Mouse (Mus musculus) right cerebral cortex, adult 2 months (tissue): Measurements from ENCODE around the gene Pde6g.
"Not testable (repeated sequence)": the region's sequence is repeated elsewhere in the genome, so short reads cannot be mapped to it uniquely, and the experiment has no call there.

Source experiments
- DNase-seq, 2 experiments: peaks; one replicate each; pipeline ENCODE4 v3.0.0; 2021 to 2022; ENCODE audit warnings: low spot score in 2 of 2

Gene Pde6g

DNA sequence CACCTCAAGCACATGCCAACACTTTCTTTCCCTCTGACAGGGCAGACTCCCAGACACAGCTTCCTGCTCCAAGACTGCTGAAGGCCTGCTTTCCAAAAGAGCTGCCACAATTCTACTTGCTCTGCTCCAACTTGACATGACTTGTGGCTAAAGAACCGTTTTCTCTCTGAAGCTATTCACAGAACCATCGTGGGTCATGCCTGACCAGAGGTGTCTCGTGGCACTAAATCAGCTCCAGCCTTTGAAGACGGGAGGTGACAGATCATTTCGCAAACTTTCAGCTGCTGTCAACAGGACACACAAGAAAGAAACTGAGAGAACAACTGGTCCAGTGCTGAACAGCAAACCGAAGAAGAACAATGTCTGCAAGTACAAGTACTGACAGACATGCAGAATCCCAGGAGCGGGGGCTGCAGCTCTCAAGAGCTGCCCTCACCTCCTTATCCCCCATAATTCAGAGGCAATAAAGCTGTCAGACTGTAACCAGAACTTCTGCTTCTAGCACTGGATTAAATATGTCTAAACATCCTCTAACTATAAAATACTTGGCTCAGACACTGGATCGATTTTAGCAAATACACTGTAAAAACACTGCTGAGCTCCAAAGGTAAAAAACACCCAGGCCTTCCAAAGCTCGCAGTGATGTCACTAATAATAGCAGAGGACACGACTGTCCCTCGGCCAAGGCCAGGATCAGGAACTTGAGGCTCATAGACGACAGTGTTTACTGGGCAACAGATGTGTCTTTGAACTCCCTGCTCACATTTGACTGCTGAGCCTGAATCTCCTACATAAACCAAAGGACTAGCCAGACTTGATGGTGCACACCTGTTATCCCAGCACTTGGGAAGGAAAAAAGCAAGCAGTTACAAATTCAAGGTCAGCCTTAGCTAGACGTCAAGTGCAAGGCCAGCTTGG lies 30.4 kb downstream of the Pde6g start:
- no peak for DNase-seq

DNA sequence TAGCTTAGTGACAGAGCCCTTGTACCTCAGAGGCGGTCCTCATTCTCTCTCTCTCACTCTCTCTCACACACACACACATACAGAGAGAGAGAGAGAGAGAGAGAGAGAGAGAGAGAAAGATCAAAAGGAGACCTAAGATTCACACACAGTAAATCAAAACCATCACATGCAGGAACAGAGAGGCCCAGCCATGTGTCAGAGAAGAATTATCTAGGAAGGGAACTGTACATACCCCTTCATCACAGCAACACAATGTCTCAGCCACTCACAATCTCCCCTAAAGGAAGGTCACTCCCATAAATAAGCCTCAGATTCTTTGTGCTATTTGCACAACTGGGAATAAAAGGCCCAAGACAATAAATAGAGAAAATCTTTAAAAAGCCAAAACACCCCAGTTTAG lies 34.7 kb downstream of the Pde6g start:
- no peak for DNase-seq

DNA sequence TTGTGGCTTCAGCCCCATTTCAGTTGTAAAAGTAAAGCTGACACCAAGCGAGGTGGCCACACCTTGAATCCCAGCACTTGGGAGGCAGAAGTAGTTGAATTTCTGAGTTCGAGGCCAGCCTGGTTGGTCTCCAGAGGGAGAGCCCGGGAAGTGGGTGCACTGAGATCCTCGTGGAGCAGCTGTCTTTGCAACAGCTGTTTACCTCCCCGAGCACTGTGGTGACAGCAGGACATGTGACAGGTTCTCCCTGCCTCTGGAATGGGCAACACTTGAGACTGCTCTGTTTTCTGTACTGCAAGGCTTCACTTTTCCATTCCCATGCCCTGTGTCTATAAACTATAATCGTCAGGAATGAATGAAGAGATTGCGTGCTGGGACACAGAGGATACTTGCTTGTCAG lies 35.4 kb downstream of the Pde6g start:
- no peak for DNase-seq

DNA sequence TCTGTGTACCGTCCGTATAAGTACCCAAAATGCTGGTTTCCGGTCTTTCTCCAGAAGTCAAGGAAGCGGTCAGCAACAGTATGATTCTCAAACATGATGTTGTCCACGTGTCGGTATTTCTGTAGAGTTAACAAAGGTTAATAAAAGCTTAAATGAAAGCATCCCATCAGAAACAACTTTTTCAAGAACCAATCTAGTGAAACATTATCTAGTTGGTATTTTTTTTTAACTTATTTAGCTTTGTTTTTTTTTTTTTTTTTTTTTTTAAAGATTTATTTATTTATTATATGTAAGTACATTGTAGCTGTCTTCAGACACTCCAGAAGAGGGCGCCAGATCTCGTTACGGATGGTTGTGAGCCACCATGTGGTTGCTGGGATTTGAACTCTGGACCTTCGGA lies 39.7 kb downstream of the Pde6g start:
- not testable (repeated sequence) for DNase-seq

DNA sequence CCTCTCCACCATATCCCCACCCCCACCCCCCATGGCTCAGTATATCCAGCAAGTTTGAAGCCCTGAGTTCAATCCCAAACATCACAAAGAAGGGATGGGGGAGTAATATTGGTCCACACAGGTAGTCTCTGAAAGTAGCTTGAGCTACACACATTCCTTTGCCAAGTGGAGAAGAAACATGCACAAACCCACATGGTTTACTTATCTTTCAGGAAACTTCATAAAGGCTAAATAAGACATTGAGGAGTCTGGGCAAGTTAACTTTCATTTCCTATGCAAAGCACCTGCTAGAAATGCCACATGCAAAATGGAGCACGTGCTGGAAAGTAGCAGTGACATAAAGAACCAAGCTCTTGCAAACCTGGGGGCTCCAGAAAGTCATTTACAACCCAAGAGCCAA lies 46.9 kb downstream of the Pde6g start:
- no peak for DNase-seq

DNA sequence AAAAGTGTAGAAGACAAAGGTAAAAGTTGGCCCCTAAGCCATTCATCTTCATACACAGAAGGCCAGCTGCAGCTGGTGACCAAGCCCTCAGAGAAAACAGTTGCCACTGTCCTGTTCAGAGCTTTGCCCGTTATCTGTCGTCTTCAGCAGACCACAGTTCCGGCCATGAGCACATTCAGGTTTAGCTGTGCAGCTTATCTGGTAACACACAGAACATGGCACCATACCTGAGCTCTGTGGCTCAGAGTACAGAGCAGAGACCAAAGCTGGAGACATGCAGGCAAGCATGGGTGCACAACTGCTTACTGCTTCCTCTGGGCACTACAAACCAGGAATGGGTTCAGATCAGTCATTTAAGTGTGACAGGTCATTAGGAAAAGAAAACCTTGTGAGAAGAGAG lies 47.4 kb downstream of the Pde6g start:
- DNase-seq: no peak

DNA sequence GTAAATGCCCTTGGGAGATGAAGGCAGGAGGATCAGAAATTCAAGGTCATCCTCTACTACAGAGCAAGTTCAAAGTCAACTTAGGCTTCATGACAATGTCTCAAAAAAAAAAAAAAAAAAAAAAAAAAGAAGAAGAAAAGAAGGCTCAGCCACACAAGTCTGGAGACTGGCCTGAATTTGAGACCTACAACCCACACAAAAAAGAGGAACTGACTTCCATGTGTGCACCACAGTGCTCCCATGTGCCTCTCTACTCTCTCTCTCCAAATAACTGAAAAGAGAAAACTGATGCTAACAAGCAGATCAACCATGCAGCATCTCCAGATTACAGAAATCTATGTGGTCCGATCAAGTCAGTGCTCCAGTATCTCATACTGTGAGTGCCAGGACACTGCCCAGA lies 48.5 kb downstream of the Pde6g start:
- no peak for DNase-seq

DNA sequence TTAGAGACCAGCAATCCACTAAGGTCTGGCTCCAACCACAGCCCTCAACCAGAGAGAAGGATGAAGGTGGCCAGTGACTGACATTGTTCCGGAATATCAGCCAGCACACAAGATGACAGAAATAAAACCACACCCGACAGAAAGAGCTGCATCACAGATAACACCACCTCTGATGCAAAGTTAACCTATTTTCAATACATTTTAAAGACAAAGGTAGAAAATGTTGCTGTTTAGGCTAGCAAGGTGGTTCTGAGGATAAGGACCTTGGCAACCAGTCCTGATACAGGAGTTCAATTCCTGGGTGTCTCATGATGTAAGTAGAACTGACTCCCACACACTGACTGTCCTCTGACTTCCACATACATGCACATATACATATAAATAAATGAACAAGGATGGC lies 54.0 kb downstream of the Pde6g start:
- no peak for DNase-seq
